Mouse (Mus musculus) Patski (cell line): ENCODE results near the gene Tnks1bp1. TPM values are rescaled to one million over a fixed set of nuclear protein-coding genes. Genes with fewer than 3 reads are reported as not detected.

Experiments used
- ATAC-seq: fragments of 100-300 bp; one replicate; pipeline ENCODE4 v1.8.0; 2021
- CTCF ChIA-PET: fragments of 350-600 bp; sonication (Branson Sonifier 250); formaldehyde crosslinking; loops from one replicate; lab custom pipeline; 2022; ENCODE audit warnings: inconsistent platforms; lab: Charles Lee
- POLR2A ChIA-PET: fragments of 350-600 bp; sonication (Branson Sonifier 250); formaldehyde crosslinking; loops from one replicate; lab custom pipeline; 2022; ENCODE audit warnings: antibody characterized with exemption, inconsistent platforms; lab: Charles Lee
- DNase-seq: peaks from one replicate; pipeline ENCODE4 v3.0.0-alpha.2; 2011; ENCODE audit warnings: low read depth, low spot score
- H3K27me3 ChIP-seq: fragments of 371-371 bp; one replicate; pipeline ENCODE4 v1.5.1; 2021
- CTCF ChIP-seq: fragments of 100-300 bp; IDR thresholded peaks from one replicate; pipeline ENCODE4 v1.5.1; 2021
- in situ Hi-C: fragments of 300-500 bp; cut with MboI; formaldehyde crosslinking; loops from 3 replicates; pipeline ENCODE4 v1.11.1; 2018; ENCODE audit warnings: low pct_unique_long_range_greater_than_20kb, mixed read lengths
- polyA plus RNA-seq: library from polyadenylated mRNA; unstranded; gene quantifications from one replicate; pipeline ENCODE4 v1.2.3, GENCODE M21; 2021

Gene Tnks1bp1
- polyA plus RNA-seq: 105 TPM

DNA sequence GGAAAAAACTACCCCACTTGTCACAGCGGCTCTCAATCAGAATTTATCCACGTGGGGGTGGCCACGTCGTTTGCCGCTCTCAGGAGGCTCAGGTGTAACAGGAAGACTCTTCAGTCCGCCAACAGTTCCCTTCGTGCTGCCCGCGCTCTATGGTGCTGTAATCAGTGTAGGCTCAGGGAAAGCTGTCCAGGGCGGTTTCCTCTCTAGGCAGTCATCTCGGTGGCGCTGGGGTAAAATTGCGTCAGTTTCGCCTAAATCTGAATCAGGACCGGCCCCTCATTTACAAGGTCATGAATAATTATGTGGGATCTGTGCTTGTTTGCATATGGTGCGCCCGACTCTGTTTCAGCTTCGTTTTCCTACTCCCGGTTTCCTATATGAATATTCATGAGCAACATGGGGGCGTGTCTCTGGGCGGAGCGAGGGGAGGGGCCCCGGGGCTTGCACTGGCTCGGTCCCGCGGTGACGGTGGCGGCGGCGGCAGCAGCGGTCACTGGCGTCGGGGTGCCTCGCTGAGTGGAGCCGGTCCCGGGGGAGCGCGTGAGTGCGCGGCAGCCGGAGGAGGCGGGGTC, at the start of gene Tnks1bp1:
Gene Tnks1bp1, plus strand, starts transcription at position 427 of the 572 bp plus-strand sequence.
- ChIA-PET POLR2A (interaction anchor here (1.4 to 2.8 kb wide), 2 partner anchors 11 to 14 kb away, joined by 5 to 12 read pairs; partner anchors contain the start of genes P2rx3 and Ssrp1), CTCF (interaction anchor here (1.2 to 3.8 kb wide), 2 partner anchors 8 to 13 kb away, joined by 5 to 14 read pairs; no protein-coding TSS in a partner anchor)
- in situ Hi-C loops: loop anchor here (25.0 kb wide), 1 partner anchor 585 kb away; no protein-coding TSS in a partner anchor

DNA sequence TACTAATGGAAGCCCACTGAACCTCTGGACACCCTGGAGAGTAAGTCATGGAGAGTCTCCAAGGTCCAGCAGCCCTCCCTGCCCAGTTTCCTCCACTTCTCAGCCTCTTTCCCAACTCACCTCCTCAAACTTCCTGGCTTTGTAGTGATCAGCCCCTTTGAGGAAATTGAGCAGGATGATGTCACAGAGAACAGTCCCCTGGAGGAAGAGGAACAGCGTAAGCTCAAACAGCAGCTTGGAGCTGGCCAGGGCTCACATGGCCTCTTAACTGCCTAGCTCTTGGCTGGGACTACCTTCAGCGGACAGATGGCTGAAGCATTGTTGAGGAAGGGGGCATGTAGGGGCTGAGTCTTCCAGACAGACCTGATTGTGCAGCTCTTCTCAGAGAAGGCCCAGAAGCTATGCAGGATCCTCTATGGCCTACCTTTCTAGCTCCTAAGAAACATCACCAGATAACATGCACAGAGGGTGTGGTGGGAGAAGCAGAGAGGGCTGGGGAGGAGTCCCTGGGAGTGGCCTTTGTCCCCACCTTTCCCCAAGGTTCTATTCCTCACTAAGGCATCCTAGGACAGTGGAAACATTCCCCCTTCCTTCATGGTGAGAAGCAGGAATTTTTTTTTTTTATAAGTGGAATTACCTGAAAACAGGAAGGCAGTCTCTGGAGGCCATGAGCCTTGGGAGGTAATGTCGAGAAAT, 48.2 kb upstream of the Tnks1bp1 start:
- ATAC-seq: no peak
- CTCF ChIA-PET: no interaction called here
- H3K27me3 ChIP-seq: no peaks in the 10 kb centered on the region
- no peak for DNase-seq
- in situ Hi-C loops: no loop called here
- POLR2A ChIA-PET: interaction anchor here (0.6 kb wide), 1 partner anchor 263 kb away, joined by 4 read pairs; no protein-coding TSS in a partner anchor
- no peak for TF ChIP-seq CTCF

More for the DNA sequence above, at the start of gene Tnks1bp1:
- DNase-seq (peak; percentile 86), ATAC-seq (peak; percentile 88)
- TF ChIP-seq CTCF: no peak
- H3K27me3 ChIP-seq: no peaks in the 10 kb centered on the region

DNA sequence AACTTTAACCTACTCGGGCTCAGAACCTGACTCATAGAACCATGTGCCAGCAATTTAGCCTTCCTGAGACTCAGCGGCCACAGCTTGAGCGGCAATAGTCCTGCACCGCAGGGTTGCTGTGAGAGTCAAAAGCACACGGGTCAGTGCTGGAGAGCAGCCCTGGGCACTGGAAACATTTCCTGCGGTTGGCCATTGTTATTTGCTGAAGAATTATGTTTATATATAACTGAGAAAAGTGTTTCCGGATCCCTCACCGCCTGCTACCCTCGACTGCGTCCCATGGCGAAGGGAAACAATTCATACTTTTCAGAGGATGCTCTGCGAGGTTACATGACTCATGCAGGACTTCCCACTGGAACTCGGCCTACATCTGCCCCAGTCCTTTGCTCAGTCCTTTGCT, 46.3 kb upstream of the Tnks1bp1 start:
- ATAC-seq (no peak), DNase-seq (no peak)
- no peaks in the 10 kb centered on the region for H3K27me3 ChIP-seq
- ChIA-PET POLR2A (no interaction called here), CTCF (interaction anchor here (1.5 kb wide), 1 partner anchor 45 kb away, joined by 5 read pairs; no protein-coding TSS in a partner anchor)
- in situ Hi-C loops: no loop called here
- no peak for TF ChIP-seq CTCF

DNA sequence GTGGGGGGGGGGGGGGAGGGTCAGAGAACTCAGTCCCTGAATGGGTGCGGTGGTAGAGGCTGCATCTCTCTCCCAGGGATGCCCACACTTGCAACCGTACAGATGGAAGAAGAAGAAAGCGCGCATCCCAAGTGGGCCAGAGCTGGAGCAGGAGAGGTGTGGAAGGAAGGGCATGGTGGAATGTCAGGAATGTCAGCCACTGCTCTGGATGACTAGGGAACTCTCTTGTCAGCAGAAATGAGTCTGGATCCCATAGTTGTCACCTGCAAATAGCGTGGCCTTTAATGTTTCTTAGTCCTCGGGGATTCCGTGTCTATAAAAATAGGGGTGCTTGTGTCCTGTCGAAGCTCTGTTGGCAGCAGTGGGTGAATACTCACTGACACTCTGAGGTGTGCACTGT, 45.2 kb upstream of the Tnks1bp1 start:
- CTCF ChIA-PET: interaction anchor here (1.1 to 1.5 kb wide), 2 partner anchors 9 to 46 kb away, joined by 3 to 5 read pairs; no protein-coding TSS in a partner anchor

DNA sequence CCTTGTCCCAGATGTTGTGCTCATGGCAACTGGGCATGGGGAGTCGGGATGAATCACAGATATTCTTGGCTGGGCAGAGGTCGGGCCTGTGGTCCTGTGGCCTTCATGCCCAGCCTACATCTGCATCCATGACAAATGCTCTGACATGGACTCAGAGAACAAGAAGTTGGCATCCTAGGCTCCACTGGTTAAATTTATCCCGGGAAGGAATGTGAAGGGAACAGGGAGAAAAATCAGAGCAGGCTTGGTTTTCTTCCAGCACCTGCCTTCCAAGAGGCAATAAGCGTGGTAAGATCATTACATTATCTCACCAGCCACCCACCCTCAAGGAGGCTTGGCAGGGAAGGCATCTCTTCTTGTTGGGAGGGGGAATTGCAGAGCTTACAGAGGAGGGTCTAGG, 43.5 kb upstream of the Tnks1bp1 start:
- in situ Hi-C loops: no loop called here
- ATAC-seq: no peak
- CTCF ChIA-PET: interaction anchor here (1.2 kb wide), 1 partner anchor 48 kb away, joined by 3 read pairs; no protein-coding TSS in a partner anchor

More for the DNA sequence above, 45.2 kb upstream of the Tnks1bp1 start:
- TF ChIP-seq CTCF: no peak
- DNase-seq: no peak
- in situ Hi-C loops: no loop called here
- POLR2A ChIA-PET: no interaction called here
- no peaks in the 10 kb centered on the region for H3K27me3 ChIP-seq
- no peak for ATAC-seq

DNA sequence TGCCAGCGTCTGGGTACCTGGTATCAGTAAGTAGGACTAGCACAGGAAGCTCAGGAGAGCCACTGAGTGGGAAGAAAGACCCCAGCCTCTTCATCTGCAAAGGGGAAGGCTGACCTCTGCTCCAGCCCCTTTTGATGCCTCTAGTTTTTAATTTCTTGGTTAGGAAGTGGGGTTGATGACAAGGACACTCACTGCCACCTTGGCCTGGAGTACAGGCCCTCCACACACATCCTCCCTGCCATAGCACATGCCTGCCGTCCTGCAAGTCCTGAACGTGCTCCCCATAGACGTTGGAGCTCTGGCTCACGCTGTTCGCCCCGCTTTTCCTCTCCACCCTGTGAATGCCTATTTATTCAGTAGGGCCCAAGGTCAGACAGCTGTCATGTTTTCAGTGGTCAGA, 41.2 kb upstream of the Tnks1bp1 start:
- no peak for DNase-seq
- ChIA-PET CTCF (interaction anchor here (1.0 to 2.9 kb wide), 7 partner anchors 9 to 175 kb away, joined by 3 to 14 read pairs (median 3); no protein-coding TSS in a partner anchor), POLR2A (no interaction called here)
- peaks cover 9% of the 10 kb centered on the region for H3K27me3 ChIP-seq
- in situ Hi-C loops: no loop called here
- ATAC-seq: no peak
- no peak for TF ChIP-seq CTCF

More for the DNA sequence above, 43.5 kb upstream of the Tnks1bp1 start:
- no peak for DNase-seq
- H3K27me3 ChIP-seq: peaks cover 3% of the 10 kb centered on the region
- TF ChIP-seq CTCF: no peak
- POLR2A ChIA-PET: no interaction called here

DNA sequence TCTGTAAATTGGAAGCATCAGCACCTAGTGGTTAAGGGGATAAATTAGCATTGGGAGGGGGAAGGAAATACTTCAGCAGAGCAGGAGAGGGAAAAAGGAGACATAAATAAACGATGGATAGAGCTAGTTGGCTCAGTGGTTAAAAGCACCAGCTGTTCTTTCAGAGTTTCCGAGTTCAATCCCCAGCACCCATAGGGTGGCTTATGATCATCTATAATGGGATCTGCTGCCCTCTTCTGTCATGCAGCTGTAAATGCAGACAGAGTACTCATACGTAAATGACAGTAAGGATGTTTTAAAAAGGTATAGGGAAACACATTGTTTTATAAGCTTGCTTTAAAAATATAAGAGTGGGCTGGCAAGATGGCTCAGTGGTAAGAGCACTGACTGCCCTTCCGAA, 40.1 kb upstream of the Tnks1bp1 start:
- ATAC-seq (no peak), DNase-seq (no peak)
- POLR2A ChIA-PET: no interaction called here
- CTCF ChIA-PET: interaction anchor here (1.2 to 2.9 kb wide), 9 partner anchors 11 to 176 kb away, joined by 3 to 14 read pairs (median 4); no protein-coding TSS in a partner anchor
- in situ Hi-C loops: no loop called here
- peak; percentile 76 for TF ChIP-seq CTCF
- H3K27me3 ChIP-seq: peaks cover 9% of the 10 kb centered on the region

DNA sequence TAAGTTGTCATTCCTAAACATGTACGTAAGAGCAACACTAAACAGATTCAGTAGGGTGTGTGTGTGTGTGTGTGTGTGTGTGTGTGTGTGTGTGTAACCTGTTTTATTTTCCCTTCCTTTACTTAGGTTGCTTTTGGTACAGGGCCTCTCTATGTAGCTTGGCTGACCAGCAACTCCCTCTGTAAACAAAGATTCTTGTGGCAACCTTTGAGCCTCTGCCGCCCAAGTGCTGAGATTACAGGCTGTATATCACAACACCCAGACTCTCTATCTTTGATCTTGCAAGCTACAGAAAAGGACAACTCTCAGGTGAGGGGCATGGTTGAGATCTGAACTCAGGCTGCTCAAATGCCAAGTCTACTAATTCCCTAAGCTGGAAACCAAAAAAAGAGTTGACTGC, 38.6 kb upstream of the Tnks1bp1 start:
- peaks cover 9% of the 10 kb centered on the region for H3K27me3 ChIP-seq
- TF ChIP-seq CTCF: no peak
- in situ Hi-C loops: no loop called here
- DNase-seq: no peak
- POLR2A ChIA-PET: no interaction called here
- no peak for ATAC-seq
- CTCF ChIA-PET: interaction anchor here (1.1 to 2.9 kb wide), 2 partner anchors 143 to 177 kb away, joined by 3 to 14 read pairs; no protein-coding TSS in a partner anchor

DNA sequence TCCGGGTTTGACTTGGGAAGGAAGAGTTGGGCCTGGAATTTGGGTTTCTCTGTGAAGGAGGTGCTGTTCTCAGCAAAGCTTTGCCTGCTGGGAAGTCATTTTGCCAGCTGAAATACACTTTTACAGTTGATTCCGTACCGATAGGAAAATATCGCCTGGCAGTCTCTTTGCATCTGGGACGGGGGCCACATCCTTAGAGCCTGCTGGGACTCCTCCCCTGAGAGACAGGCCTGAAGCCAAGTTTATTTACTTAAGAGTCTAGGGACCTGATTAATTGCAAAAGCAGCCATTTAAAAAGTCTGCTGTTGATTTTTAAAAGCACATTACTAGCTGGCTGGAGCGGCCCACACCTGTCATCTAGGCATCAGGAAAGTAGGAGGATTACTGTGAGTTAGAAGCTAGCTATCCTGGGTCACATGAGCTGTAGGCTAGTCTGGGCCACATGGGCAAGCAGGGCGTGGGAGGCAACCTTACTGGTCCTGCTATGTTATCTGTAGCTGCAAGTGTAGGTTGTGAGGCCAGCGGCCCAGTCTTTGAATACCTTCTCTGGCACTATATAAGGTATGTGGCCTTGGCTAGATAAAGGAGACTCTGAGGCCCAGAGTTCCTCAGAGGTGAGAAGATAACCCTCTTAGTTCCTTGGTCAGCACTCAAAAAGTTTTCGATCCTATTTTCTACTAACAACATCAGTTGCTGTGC, 35.8 kb upstream of the Tnks1bp1 start:
- ChIA-PET CTCF (no interaction called here), POLR2A (interaction anchor here (1.0 kb wide), 1 partner anchor 51 kb away, joined by 3 read pairs; no protein-coding TSS in a partner anchor)
- ATAC-seq: no peak
- DNase-seq: no peak
- in situ Hi-C loops: no loop called here
- TF ChIP-seq CTCF: no peak
- H3K27me3 ChIP-seq: peaks cover 22% of the 10 kb centered on the region

DNA sequence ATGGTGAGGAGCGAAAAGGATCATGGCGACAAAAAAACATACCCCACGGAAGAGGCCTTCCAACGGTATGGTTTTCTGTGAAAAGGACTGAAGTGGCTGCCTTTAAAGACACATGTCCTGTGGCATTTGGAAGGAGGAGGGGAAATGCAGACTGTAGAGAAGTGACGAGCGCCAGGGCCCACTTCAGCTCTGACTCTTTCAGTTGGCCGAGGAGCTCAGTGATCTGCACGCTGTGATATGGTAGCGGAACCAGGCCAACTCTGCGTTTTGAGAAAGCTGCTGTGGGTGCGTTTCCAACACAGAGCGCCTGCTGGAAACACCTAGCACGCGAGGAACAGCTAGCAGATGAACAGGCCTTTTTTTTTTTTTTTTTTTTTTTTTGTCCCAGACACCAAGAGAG, 35.1 kb upstream of the Tnks1bp1 start:
- H3K27me3 ChIP-seq: peaks cover 29% of the 10 kb centered on the region
- in situ Hi-C loops: no loop called here
- ATAC-seq: no peak
- POLR2A ChIA-PET: no interaction called here
- CTCF ChIA-PET: no interaction called here
- DNase-seq: no peak
- no peak for TF ChIP-seq CTCF
